Mouse (Mus musculus): Measurements from ENCODE around the gene Tti1. TPM values are rescaled to one million over a fixed set of nuclear protein-coding genes. Genes with fewer than 3 reads are reported as not detected.

Gene Tti1
- polyA plus RNA-seq, 1 experiment from 2014 or later: 17.7 TPM

DNA sequence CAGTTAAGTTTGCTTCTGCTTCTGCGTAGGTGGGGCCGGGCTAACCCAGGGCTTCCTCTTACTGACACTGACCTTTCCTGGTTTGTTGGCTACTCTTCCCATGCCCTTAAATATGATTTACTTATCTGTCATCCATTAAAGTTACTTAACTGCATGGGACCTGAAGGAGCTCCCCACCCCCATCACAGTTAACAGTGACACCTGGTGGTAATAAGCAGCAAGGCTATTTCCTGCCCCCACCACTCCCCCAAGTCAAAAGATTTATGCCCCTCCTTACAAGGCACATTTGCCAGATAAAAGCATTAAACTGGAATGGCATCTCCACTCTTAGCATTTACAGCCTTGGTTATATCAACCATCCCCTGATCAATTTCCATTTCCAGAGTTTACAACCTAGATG lies 38.3 kb downstream of the Tti1 start:
- no peak overlapping the region for H3K4me3 ChIP-seq
- H3K4me1 ChIP-seq (replicated peaks): peaks cover 42% of the 10 kb centered on the region
- H3K9ac ChIP-seq: no peak overlapping the region
- no peaks in the 10 kb centered on the region for H3K9me3 ChIP-seq
- WGBS: 91% methylated on average over 2 of the region's 2 CpGs
- no peaks in the 10 kb centered on the region for H3K27me3 ChIP-seq
- H3K36me3 ChIP-seq: 0 out of 2 replicates have a peak, but pooled peaks cover 2% of the 10 kb centered on the region
- no peak overlapping the region for H3K27ac ChIP-seq (replicated peaks)
- no peak overlapping the region for H3K4me2 ChIP-seq
- no peak for ATAC-seq (ENCODE audit: low FRiP score, low read depth)

DNA sequence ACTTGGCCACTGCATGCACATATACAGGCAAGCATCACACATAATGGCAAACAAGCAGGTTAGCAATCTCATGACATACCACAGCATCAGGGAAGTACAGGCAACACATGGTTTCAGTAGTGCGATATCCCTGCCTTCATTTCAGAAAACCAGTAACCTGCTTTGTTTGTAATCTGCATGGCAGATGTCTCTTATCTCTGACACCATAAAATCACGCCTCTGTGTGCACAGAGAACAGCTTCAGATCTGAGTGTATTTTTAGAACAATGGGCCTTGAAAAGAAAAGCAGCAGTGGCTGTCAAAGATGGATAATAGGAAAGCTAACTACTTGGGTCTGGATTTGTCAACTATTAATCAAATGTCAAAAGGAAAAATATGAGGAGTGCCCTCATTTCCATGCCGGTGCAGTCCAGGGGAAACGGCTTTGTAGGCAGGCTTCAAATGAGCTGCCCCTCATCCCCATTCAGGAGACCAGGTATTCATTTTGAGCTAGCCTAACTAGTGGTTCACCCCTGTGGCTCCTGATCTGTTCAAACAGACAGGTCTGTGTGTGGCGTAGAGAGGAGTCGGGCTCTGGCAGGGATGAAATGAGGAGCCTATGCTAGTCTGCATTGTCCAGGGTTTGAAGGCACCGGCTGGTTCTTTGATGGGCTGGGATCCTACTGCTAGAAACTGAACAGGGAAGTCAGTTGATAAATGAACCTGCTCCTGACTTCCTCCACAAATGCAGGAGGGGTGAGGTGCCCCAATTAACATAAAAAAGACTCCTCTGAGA lies 39.6 kb downstream of the Tti1 start:
- 43% methylated on average over 7 of the region's 7 CpGs for WGBS

DNA sequence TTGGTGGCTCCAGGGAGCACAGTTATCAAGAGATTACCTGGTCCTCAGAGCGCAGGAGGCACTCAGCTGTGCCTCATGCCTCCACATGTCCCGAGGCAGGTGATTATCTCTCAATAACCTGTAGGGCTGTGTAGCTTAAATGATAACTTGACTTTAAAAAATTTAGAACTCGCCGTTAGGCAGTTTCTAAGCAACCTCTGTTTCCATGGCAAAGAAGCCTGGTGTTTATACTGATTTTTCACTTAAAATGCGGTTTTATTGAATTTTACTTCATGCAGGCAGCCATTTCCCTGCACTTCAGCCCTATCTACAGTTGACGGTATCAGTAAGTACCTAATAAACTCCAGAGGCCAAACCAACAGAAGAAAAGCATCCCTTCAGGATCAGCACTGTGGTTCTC lies 42.0 kb downstream of the Tti1 start:
- Histone ChIP-seq H3K4me2 (no peak overlapping the region), H3K27me3 (no peaks in the 10 kb centered on the region), H3K36me3 (no peaks in the 10 kb centered on the region), H3K4me3 (no peak overlapping the region), H3K9me3 (no peaks in the 10 kb centered on the region), H3K4me1 (replicated peaks) (peaks cover 38% of the 10 kb centered on the region), H3K9ac (no peak overlapping the region), H3K27ac (replicated peaks) (peak overlapping the region; percentile 57)
- 67% methylated on average over 6 of the region's 6 CpGs for WGBS
- no peak for ATAC-seq (ENCODE audit: low FRiP score, low read depth)

More for the DNA sequence above, 39.6 kb downstream of the Tti1 start:
- no peak for ATAC-seq (ENCODE audit: low FRiP score, low read depth)
- no peak overlapping the region for H3K9ac ChIP-seq
- H3K4me1 ChIP-seq (replicated peaks): peaks cover 40% of the 10 kb centered on the region
- no peaks in the 10 kb centered on the region for H3K27me3 ChIP-seq
- no peak overlapping the region for H3K4me2 ChIP-seq
- H3K9me3 ChIP-seq: no peaks in the 10 kb centered on the region
- peak overlapping the region; percentile 41; the same call in 1 of the 2 replicates for H3K27ac ChIP-seq (replicated peaks)
- H3K4me3 ChIP-seq: no peak overlapping the region
- H3K36me3 ChIP-seq: 0 out of 2 replicates have a peak, but pooled peaks cover 2% of the 10 kb centered on the region

DNA sequence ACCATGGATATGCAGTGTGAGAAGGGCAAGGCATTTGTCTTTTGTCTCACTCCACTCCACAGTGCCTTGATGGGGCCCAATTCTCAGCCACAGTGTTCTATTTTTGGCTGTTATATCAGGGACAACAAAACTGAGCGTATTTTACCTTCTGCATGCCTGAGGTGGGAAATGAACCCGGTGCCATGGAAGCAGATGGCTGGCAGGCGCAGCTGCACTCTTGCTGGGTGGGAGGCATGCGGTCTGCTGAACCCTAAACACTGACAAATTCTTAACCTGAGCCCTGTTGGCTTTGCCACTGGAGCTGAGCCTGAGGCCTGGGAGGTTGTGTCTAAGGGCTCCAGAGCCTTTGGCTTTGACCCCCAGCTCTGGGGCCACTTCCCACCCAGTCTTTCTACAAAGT lies 42.6 kb downstream of the Tti1 start:
- Histone ChIP-seq H3K27ac (replicated peaks) (no peak overlapping the region), H3K9ac (no peak overlapping the region), H3K4me1 (replicated peaks) (peaks cover 38% of the 10 kb centered on the region), H3K9me3 (no peaks in the 10 kb centered on the region), H3K4me2 (no peak overlapping the region), H3K4me3 (no peak overlapping the region), H3K27me3 (no peaks in the 10 kb centered on the region), H3K36me3 (no peaks in the 10 kb centered on the region)
- ATAC-seq (ENCODE audit: low FRiP score, low read depth): no peak
- WGBS: 77% methylated on average over 4 of the region's 4 CpGs

DNA sequence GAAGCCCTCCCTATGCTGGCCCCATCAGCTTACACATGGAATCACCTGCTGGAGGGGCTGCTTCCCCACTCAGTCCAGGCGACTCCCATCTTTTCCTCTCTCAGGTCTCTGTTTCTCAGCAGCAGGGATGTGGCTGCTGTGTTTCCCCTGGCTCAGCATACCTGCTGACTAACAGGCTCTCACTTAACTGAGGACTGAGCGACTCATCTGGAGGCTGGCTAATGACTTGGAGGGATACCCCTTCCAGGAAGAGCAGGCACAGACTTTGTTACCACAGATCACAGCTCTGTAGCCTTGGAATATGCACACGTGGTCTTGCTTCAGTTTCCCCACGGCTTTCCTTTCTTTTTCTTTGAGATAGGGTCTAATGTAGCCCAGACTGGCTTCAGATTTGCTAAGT lies 45.0 kb downstream of the Tti1 start:
- Histone ChIP-seq H3K9me3 (no peaks in the 10 kb centered on the region), H3K36me3 (no peaks in the 10 kb centered on the region), H3K4me2 (no peak overlapping the region), H3K27me3 (no peaks in the 10 kb centered on the region), H3K9ac (no peak overlapping the region), H3K27ac (replicated peaks) (no peak overlapping the region), H3K4me1 (replicated peaks) (peaks cover 27% of the 10 kb centered on the region), H3K4me3 (no peak overlapping the region)
- 89% methylated on average over 4 of the region's 4 CpGs for WGBS
- no peak for ATAC-seq (ENCODE audit: low FRiP score, low read depth)

DNA sequence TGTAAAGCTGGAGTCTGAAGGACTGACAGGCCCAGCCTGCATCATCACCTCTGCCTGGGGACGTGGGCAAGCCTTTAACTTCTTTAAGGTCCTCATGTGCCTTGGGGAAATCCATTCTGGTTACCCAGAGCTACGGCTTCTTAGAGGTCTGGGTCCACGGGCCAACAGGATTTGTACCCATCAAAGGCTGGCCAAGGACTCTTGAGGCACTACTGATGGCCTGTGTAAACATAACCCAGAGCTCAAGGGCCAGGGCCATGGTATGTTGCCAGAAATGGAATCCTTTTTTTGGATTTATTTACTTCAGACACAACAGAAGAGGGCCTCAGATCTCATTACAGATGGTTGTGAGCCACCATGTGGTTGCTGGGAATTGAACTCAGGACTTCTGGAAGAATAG lies 45.5 kb downstream of the Tti1 start:
- Histone ChIP-seq H3K9me3 (no peaks in the 10 kb centered on the region), H3K4me1 (replicated peaks) (peaks cover 21% of the 10 kb centered on the region), H3K4me2 (no peak overlapping the region), H3K36me3 (no peaks in the 10 kb centered on the region), H3K27ac (replicated peaks) (no peak overlapping the region), H3K4me3 (no peak overlapping the region), H3K9ac (no peak overlapping the region), H3K27me3 (no peaks in the 10 kb centered on the region)
- ATAC-seq (ENCODE audit: low FRiP score, low read depth): no peak
- 95% methylated on average over 3 of the region's 3 CpGs for WGBS

DNA sequence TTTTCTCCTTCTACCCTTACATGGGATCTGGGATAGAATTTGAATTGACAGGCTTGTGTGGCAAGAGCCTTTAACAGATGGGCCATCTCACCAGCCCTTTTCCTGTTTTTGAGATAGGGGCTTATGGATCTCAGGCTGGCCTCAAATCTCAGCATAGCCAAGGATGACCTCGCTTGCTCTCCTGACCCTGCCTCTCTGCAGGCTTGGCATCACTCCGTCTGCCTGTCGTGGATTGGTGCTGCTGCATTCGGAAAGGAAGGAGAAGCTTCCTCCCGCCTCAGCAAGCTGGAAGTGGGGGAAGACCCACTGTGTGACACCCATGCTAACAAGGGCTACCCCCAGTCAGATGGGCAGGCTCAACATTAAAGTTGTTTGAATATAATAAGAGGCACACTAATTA lies 49.0 kb downstream of the Tti1 start:
- WGBS: 74% methylated on average over 5 of the region's 5 CpGs
- ATAC-seq (ENCODE audit: low FRiP score, low read depth): no peak
- peaks cover 19% of the 10 kb centered on the region for H3K4me1 ChIP-seq (replicated peaks)
- no peaks in the 10 kb centered on the region for H3K9me3 ChIP-seq
- no peak overlapping the region for H3K27ac ChIP-seq (replicated peaks)
- no peaks in the 10 kb centered on the region for H3K36me3 ChIP-seq
- no peak overlapping the region for H3K9ac ChIP-seq
- no peaks in the 10 kb centered on the region for H3K27me3 ChIP-seq
- H3K4me2 ChIP-seq: no peak overlapping the region
- H3K4me3 ChIP-seq: no peak overlapping the region

DNA sequence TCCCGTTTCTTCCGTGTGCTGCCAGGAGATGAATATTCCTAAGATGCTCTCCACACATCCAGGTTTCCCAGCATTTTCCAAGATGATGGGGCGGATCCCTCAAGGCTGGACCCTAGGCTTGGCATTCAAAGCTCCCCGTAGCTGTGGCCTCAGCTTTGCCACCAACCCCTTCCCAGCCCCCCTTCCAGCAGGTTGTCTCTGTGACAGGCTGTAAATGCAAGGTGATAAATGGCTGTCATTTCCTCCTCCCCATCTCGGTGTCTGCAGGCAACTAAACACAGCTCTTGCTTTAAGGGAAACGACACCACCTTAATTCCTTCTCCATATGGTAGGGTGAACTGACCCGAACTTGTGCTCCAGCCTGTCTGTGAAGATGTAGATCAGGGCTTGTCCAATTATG lies 52.6 kb downstream of the Tti1 start:
- Histone ChIP-seq H3K9me3 (no peaks in the 10 kb centered on the region), H3K36me3 (no peaks in the 10 kb centered on the region), H3K4me1 (replicated peaks) (peaks cover 20% of the 10 kb centered on the region), H3K27ac (replicated peaks) (peak overlapping the region; percentile 70), H3K9ac (no peak overlapping the region), H3K4me2 (peak overlapping the region; percentile 37), H3K4me3 (no peak overlapping the region), H3K27me3 (no peaks in the 10 kb centered on the region)
- no peak for ATAC-seq (ENCODE audit: low FRiP score, low read depth)
- 7% methylated on average over 7 of the region's 7 CpGs for WGBS

DNA sequence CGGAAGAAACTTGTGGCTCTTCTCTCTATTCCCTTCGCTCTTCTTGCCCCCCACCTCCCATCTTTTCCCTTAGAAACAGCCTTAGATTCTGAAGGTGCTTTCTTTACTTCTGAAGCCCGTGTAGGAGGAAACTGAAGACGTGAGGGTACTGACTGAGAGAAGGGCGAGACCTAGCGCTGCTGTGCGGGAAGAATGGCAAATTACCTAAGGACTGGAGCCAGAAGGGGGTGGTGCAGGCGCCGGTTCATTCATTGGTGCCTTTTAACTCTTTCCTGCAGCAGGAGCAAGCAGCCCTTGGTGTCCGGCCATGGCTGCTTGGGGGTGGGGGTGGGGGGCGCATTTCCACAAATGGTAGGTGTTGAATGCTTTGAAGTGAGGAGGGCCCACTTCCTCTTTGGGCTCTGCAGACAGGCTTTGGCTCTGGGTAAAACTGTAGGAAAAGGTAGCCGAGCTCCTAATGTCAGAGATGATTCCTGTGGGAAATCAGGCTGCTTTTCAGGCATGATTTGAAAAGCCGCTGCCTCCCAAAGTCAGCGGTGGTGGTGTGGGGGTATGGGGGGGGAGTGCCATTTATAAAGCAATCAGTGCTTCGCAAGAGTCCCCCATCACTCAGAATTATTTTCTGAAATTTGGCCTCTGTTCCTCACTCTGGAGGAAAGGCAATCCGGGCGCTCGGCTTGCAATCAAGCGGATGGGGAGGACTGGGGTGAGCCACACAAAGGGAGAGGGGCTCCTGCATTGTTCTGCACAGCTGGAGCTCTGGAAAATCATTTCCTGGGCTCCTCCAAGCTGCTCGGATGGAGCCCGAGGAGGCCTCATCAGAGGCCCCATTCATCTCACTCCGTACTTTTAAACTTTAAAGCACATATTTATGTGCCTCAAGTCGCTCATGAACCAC lies 53.4 kb downstream of the Tti1 start:
- Histone ChIP-seq H3K9ac (no peak overlapping the region), H3K36me3 (no peaks in the 10 kb centered on the region), H3K4me1 (replicated peaks) (peaks cover 25% of the 10 kb centered on the region), H3K27ac (replicated peaks) (peak overlapping the region; percentile 70), H3K27me3 (no peaks in the 10 kb centered on the region), H3K9me3 (no peaks in the 10 kb centered on the region), H3K4me3 (no peak overlapping the region), H3K4me2 (peak overlapping the region; percentile 37)
- WGBS: 3% methylated on average over 23 of the region's 23 CpGs
- ATAC-seq (ENCODE audit: low FRiP score, low read depth): peak; percentile 62; the same call in 1 of the 2 replicates

DNA sequence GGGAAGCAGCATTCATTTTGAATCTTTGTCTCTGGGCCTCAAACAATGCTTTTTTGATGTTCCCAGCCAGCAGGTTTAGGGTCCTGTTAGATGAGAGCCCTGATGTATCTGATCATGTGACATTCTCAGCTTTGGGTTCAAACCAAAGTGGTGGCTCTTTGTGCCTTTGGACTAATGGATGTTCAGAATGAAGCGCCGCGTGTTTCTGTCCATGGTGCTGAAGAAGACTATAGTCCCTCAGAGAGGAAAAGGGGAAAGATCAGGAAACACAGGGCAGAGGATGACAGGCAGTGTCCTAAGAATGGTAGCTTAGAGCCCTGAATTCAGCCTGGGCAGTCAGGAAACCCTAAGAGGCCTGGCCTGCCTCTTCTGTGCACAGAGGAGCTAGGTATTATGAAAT lies 57.6 kb downstream of the Tti1 start:
- Histone ChIP-seq H3K27me3 (no peaks in the 10 kb centered on the region), H3K4me3 (no peak overlapping the region), H3K27ac (replicated peaks) (0 out of 2 replicates have a peak overlapping the region, but pooled peaks have one; percentile 23), H3K4me1 (replicated peaks) (peaks cover 20% of the 10 kb centered on the region), H3K4me2 (no peak overlapping the region), H3K36me3 (no peaks in the 10 kb centered on the region), H3K9me3 (no peaks in the 10 kb centered on the region), H3K9ac (no peak overlapping the region)
- no peak for ATAC-seq (ENCODE audit: low FRiP score, low read depth)
- WGBS: 18% methylated on average over 3 of the region's 3 CpGs

DNA sequence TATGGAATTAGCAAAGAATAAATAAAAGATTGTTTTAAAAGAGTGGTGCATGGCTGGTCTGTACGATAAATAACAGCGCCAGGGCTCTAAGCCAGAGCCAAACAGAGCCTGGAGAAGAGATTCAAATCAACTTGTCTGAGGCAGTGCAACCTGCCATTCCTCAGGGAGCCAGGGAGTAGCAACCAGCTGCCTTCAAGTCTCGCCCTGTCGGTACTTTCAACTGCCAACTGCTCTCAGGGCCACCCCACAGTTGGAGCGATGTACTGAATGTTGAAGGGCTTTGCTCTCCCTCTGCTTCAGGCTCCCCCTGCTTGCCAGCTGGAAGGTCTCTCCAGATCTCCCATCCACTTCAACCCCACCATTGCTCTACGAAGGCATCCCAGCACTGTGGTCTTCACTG lies 58.1 kb downstream of the Tti1 start:
- Histone ChIP-seq H3K4me1 (replicated peaks) (peaks cover 15% of the 10 kb centered on the region), H3K36me3 (no peaks in the 10 kb centered on the region), H3K4me2 (no peak overlapping the region), H3K27me3 (no peaks in the 10 kb centered on the region), H3K27ac (replicated peaks) (0 out of 2 replicates have a peak overlapping the region, but pooled peaks have one; percentile 23), H3K4me3 (no peak overlapping the region), H3K9ac (no peak overlapping the region), H3K9me3 (no peaks in the 10 kb centered on the region)
- ATAC-seq (ENCODE audit: low FRiP score, low read depth): no peak
- 43% methylated on average over 6 of the region's 6 CpGs for WGBS

DNA sequence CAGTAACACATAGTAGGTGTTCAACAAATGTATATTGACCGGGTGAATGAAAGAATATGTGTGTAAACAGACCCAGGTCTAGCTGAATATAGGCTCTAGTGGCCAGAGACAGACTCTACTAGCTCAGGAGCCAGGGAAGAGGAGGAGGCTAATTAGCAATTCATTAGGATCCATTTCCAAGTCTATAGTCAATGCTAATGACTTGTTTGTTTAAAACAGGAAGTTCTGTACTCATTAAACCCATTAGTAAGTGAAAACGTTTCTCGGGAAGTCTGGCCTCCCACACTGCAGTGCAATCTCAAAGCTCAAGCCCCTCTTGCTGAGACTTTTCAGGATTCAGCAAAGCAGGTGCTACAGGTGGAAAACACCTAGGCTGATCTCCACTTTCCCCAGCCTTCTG lies 60.4 kb downstream of the Tti1 start:
- no peak for ATAC-seq (ENCODE audit: low FRiP score, low read depth)
- Histone ChIP-seq H3K9ac (no peak overlapping the region), H3K4me2 (no peak overlapping the region), H3K4me3 (no peak overlapping the region), H3K9me3 (no peaks in the 10 kb centered on the region), H3K4me1 (replicated peaks) (peaks cover 5% of the 10 kb centered on the region; the same call in 1 of the 2 replicates), H3K36me3 (no peaks in the 10 kb centered on the region), H3K27me3 (no peaks in the 10 kb centered on the region), H3K27ac (replicated peaks) (no peak overlapping the region)
- 19% methylated on average over 3 of the region's 3 CpGs for WGBS
